Mouse (Mus musculus): Measurements from ENCODE around the gene Gm49373.

GRCm38 (mm10) chr9:21075625-21076024, 2.7 kb upstream of the Gm49373 start:
- TF ChIP-seq CTCF (conservative IDR thresholded peaks at IDR 0.05; ENCODE audit: insufficient read depth, insufficient read length, low read depth, low read length) (no peak), POLR2A (IDR thresholded peaks at IDR 0.05; ENCODE audit: low read depth, low read length) (no peak)
